Mouse (Mus musculus): Measurements from ENCODE around the gene Sipa1l1. TPM values are rescaled to one million over a fixed set of nuclear protein-coding genes. Genes with fewer than 3 reads are reported as not detected.
A peak's percentile ranks its signal among the peaks of the same experiment; 100 is the strongest.
"Not testable (repeated sequence)": the region's sequence is repeated elsewhere in the genome, so short reads cannot be mapped to it uniquely, and the experiment has no call there.

Gene Sipa1l1
- total RNA-seq, 2 experiments from 2014 or later = 12.5 to 12.7 TPM

GRCm38 (mm10) chr12:82485466-82485865, 316.3 kb downstream of the Sipa1l1 start:
- DNase-seq = no peak
- intact Hi-C loops (cut with DNase I; ENCODE audit: low total_unique reads) = no loop called here

GRCm38 (mm10) chr12:82486829-82487560, 317.9 kb downstream of the Sipa1l1 start:
- intact Hi-C loops (cut with DNase I; ENCODE audit: low total_unique reads) = no loop called here
- DNase-seq = no peak

GRCm38 (mm10) chr12:82489093-82489492, 320.0 kb downstream of the Sipa1l1 start:
- peak; percentile 25 for DNase-seq
- intact Hi-C loops (cut with DNase I; ENCODE audit: low total_unique reads) = no loop called here

- no peak for DNase-seq
- intact Hi-C loops (cut with DNase I; ENCODE audit: low total_unique reads) = loop anchor here (10.0 kb wide), 1 partner anchor 525 kb away; no protein-coding TSS in a partner anchor
Measured at GRCm38 (mm10) chr12:82489621-82490020, 320.5 kb downstream of the Sipa1l1 start.

GRCm38 (mm10) chr12:82492456-82492855, 323.3 kb downstream of the Sipa1l1 start:
- DNase-seq = no peak
- intact Hi-C loops (cut with DNase I; ENCODE audit: low total_unique reads) = loop anchor here (10.0 kb wide), 1 partner anchor 522 kb away; no protein-coding TSS in a partner anchor

- intact Hi-C loops (cut with DNase I; ENCODE audit: low total_unique reads) = loop anchor here (10.0 kb wide), 1 partner anchor 522 kb away; no protein-coding TSS in a partner anchor
- not testable (repeated sequence) for DNase-seq
Measured at GRCm38 (mm10) chr12:82493260-82493659, 324.1 kb downstream of the Sipa1l1 start.

- intact Hi-C loops (cut with DNase I; ENCODE audit: low total_unique reads) = loop anchor here (2.0 to 10.0 kb wide), 2 partner anchors 453 to 519 kb away; no protein-coding TSS in a partner anchor
- no peak for DNase-seq
Measured at GRCm38 (mm10) chr12:82495936-82496335, 326.8 kb downstream of the Sipa1l1 start.

GRCm38 (mm10) chr12:82497866-82498631, 328.9 kb downstream of the Sipa1l1 start:
- DNase-seq = peak; percentile 45
- intact Hi-C loops (cut with DNase I; ENCODE audit: low total_unique reads) = loop anchor here (2.0 to 10.0 kb wide), 2 partner anchors 451 to 517 kb away; no protein-coding TSS in a partner anchor

- no peak for DNase-seq
- intact Hi-C loops (cut with DNase I; ENCODE audit: low total_unique reads) = loop anchor here (10.0 kb wide), 1 partner anchor 516 kb away; no protein-coding TSS in a partner anchor
Measured at GRCm38 (mm10) chr12:82498701-82499100, 329.6 kb downstream of the Sipa1l1 start.

- intact Hi-C loops (cut with DNase I; ENCODE audit: low total_unique reads) = loop anchor here (10.0 kb wide), 1 partner anchor 515 kb away; no protein-coding TSS in a partner anchor
- no peak for DNase-seq
Measured at GRCm38 (mm10) chr12:82499731-82500130, 330.6 kb downstream of the Sipa1l1 start.

Data from gastrocnemius, postnatal 14 days (tissue).